Mouse (Mus musculus): Measurements from ENCODE around the gene Ubxn2a. TPM values are rescaled to one million over a fixed set of nuclear protein-coding genes. Genes with fewer than 3 reads are reported as not detected.

Ubxn2a gene
- polyA plus RNA-seq, 1 experiment from 2014 or later = 27.0 TPM

DNA sequence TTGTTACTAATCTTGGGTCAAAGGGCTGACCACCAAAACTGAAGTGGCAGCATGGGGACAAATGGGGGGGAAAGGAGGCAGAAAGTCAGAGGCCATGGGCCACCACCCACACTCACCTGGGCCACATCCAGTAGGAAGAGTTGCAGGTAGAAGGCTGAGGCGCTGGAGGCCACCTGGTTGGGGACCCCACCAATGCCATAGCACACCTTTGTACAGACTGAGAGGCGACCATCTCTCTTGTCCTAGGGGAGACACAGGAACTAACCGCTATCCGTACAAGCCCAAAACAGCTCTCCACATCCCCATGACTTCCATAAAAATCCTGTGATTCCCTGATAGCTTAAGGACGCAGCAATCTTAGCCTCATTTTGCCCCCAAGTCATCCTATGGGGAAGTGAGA, 36.2 kb downstream of the Ubxn2a start:
- DNase-seq (no peak), ATAC-seq (ENCODE audit: insufficient read depth) (no peak)
- TF ChIP-seq CTCF (IDR thresholded peaks at IDR 0.05; ENCODE audit: low read depth) = no peak
- peaks cover 5% of the 10 kb centered on the region for H3K4me1 ChIP-seq (ENCODE audit: insufficient read depth)
- H3K4me2 ChIP-seq = no peak overlapping the region
- H3K4me3 ChIP-seq (ENCODE audit: low read depth, low read length) = no peak overlapping the region
- H3K36me3 ChIP-seq (ENCODE audit: insufficient read depth) = no peaks in the 10 kb centered on the region
- WGBS = 87% methylated on average over 5 of the region's 5 CpGs
- no peaks in the 10 kb centered on the region for H3K9me3 ChIP-seq (ENCODE audit: low read depth, low read length)
- H3K27ac ChIP-seq (ENCODE audit: low read depth) = no peak overlapping the region
- no peak overlapping the region for H3K9ac ChIP-seq
- H3K27me3 ChIP-seq (ENCODE audit: insufficient read depth, low read length) = no peaks in the 10 kb centered on the region

DNA sequence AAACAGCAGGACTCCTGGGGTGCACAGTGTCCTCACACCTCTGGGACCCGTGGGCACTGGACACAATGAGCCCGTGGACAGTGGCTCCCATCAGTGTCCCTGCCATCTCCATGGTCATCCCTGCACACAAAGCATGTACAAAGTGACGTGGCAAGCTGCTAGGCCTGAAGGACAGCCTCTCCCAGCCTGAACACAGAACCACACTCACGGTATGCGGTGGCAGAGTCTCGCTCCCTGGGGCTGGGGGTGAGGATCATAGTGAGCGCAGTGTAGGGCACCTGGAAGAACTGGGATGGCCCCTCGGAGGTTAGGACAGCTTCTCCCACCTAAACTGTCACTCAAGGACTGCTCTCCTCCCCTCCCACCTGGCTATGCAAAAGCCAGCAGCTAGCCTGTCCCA, 38.6 kb downstream of the Ubxn2a start:
- Histone ChIP-seq H3K36me3 (ENCODE audit: insufficient read depth) (no peaks in the 10 kb centered on the region), H3K27ac (ENCODE audit: low read depth) (no peak overlapping the region), H3K4me1 (ENCODE audit: insufficient read depth) (peaks cover 7% of the 10 kb centered on the region), H3K4me3 (ENCODE audit: low read depth, low read length) (no peak overlapping the region), H3K4me2 (no peak overlapping the region), H3K27me3 (ENCODE audit: insufficient read depth, low read length) (no peaks in the 10 kb centered on the region), H3K9me3 (ENCODE audit: low read depth, low read length) (no peaks in the 10 kb centered on the region), H3K9ac (no peak overlapping the region)
- no peak for ATAC-seq (ENCODE audit: insufficient read depth)
- 73% methylated on average over 8 of the region's 8 CpGs for WGBS
- DNase-seq = no peak
- TF ChIP-seq CTCF (IDR thresholded peaks at IDR 0.05; ENCODE audit: low read depth) = no peak

DNA sequence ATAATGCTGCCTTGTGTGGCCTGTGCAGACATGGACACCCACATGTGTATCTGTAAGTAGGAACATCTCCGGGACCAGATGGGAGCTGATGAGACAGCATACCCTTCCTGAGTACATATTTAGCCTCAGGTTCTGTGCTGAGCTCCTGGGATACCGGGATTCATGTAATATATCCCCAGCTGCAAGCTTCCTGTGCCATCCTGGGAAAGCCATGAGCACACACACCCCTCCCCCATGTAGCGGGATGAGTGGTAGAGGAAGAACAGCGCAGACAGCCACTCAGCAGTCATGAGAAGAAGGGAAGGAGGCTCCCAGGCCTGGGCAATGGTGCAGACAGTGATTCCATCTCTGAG, 43.2 kb downstream of the Ubxn2a start:
- DNase-seq (peak; percentile 24), ATAC-seq (ENCODE audit: insufficient read depth) (no peak)
- TF ChIP-seq CTCF (IDR thresholded peaks at IDR 0.05; ENCODE audit: low read depth) = no peak
- H3K9me3 ChIP-seq (ENCODE audit: low read depth, low read length) = no peaks in the 10 kb centered on the region
- WGBS = 49% methylated on average over 4 of the region's 4 CpGs
- no peak overlapping the region for H3K9ac ChIP-seq
- no peak overlapping the region for H3K4me3 ChIP-seq (ENCODE audit: low read depth, low read length)
- H3K36me3 ChIP-seq (ENCODE audit: insufficient read depth) = 0 out of 2 replicates have a peak, but pooled peaks cover 4% of the 10 kb centered on the region
- H3K27me3 ChIP-seq (ENCODE audit: insufficient read depth, low read length) = no peaks in the 10 kb centered on the region
- peaks cover 7% of the 10 kb centered on the region; the same call in 1 of the 2 replicates for H3K4me1 ChIP-seq (ENCODE audit: insufficient read depth)
- H3K4me2 ChIP-seq = no peak overlapping the region
- peak overlapping the region; percentile 43; the same call in 1 of the 2 replicates for H3K27ac ChIP-seq (ENCODE audit: low read depth)

DNA sequence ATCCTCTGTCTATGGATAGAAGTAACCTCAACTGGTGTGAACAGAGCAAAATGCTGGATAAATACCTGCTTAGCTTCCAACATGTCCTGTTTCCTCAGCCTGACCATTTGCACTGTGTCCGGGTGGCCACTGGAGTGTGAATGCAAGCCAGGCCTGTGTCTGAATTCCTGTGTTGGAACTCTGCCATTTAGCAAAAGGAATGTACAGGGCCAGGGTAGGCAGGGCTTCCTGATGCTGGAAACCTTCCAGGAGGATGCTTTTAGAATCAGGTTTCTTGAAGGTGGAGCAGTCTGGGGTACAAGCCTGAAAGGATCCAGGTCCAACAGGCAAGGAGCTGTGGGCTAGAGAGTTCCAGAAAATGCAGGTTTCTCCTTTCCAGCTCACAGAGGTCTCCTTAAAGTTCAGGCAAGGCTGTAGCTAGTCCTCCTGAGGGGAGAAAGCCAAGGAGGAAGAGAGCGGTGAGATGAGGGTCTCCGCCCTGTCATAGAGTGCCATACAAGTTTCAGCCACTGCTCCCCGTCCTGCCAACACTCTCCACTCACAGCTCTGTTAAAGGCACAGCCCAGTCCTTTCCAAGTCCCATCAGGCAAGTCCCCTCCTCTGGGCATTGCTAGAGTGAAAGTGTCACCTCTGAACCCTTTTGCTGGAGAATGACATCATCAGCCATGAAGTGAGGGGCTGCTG, 43.7 kb downstream of the Ubxn2a start:
- no peak for TF ChIP-seq CTCF (IDR thresholded peaks at IDR 0.05; ENCODE audit: low read depth)

DNA sequence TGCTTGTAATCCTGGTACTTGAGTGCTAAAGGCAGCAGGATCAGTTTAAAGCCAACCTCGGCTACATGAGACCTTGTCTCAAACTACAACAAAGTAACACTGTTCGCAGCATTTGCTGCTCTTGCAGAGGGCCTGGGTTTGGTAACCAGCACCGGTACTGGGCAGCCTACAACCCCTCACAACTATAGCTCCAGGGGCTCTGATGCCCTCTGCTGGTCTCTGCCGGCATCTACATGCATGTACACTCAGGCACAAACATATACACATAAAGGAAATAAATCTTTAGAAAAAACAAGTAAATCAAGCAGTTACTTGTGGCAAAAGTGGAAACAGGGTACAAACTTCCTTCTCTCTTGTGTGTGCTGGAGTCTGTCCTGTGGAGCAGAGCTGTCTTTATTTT, 44.8 kb downstream of the Ubxn2a start:
- H3K4me1 ChIP-seq (ENCODE audit: insufficient read depth) = peaks cover 7% of the 10 kb centered on the region; the same call in 1 of the 2 replicates
- H3K27me3 ChIP-seq (ENCODE audit: insufficient read depth, low read length) = no peaks in the 10 kb centered on the region
- DNase-seq (no peak), ATAC-seq (ENCODE audit: insufficient read depth) (no peak)
- H3K36me3 ChIP-seq (ENCODE audit: insufficient read depth) = 0 out of 2 replicates have a peak, but pooled peaks cover 8% of the 10 kb centered on the region
- no peak overlapping the region for H3K4me3 ChIP-seq (ENCODE audit: low read depth, low read length)
- no peak overlapping the region for H3K27ac ChIP-seq (ENCODE audit: low read depth)
- no peak overlapping the region for H3K9ac ChIP-seq
- TF ChIP-seq CTCF (IDR thresholded peaks at IDR 0.05; ENCODE audit: low read depth) = peak; percentile 32
- H3K4me2 ChIP-seq = no peak overlapping the region
- WGBS = 90% methylated on average over 4 of the region's 4 CpGs
- H3K9me3 ChIP-seq (ENCODE audit: low read depth, low read length) = no peaks in the 10 kb centered on the region

More for the DNA sequence above, 43.7 kb downstream of the Ubxn2a start:
- H3K9ac ChIP-seq = no peak overlapping the region
- ATAC-seq (ENCODE audit: insufficient read depth) (peak; percentile 83), DNase-seq (peak; percentile 85)
- H3K9me3 ChIP-seq (ENCODE audit: low read depth, low read length) = no peaks in the 10 kb centered on the region
- H3K36me3 ChIP-seq (ENCODE audit: insufficient read depth) = 0 out of 2 replicates have a peak, but pooled peaks cover 4% of the 10 kb centered on the region
- 30% methylated on average over 4 of the region's 4 CpGs for whole genome bisulfite sequencing
- H3K4me2 ChIP-seq = no peak overlapping the region
- no peaks in the 10 kb centered on the region for H3K27me3 ChIP-seq (ENCODE audit: insufficient read depth, low read length)
- H3K4me1 ChIP-seq (ENCODE audit: insufficient read depth) = peaks cover 7% of the 10 kb centered on the region; the same call in 1 of the 2 replicates
- H3K27ac ChIP-seq (ENCODE audit: low read depth) = peak overlapping the region; percentile 43; the same call in 1 of the 2 replicates
- H3K4me3 ChIP-seq (ENCODE audit: low read depth, low read length) = no peak overlapping the region

DNA sequence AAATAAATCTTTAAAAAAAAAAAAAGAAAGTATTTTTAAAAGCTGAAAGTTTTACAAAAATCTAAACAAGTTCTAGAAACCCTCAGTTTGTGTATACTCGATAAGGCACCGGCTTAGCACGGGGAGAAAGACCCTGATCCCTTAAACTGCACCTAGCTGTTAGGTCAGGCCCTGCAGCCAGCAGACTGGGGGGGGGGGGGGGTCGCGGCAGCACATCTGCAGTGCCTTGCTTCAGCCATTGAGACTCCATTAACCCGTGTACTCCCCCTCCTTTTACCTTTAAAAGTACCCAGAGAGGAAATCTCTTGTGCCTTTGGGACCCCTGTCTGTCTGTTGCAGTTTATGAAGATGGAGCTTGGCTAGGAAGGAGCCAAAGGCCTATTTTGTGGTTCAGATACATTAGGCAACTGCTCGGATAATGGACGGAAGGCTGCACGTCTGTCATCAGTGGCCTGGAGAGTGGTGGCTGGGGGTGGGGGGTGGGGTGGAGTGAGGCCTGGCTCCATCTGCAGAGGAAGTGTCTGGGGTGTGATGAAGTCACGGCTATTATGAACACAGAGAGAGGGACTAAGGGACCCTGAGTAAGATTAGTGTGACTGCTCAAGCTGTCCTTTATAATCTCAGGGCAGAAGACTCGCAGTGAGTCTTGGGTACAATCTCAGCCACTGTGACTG, 48.1 kb downstream of the Ubxn2a start:
- no peak overlapping the region for H3K9ac ChIP-seq
- H3K9me3 ChIP-seq (ENCODE audit: low read depth, low read length) = no peaks in the 10 kb centered on the region
- H3K4me2 ChIP-seq = no peak overlapping the region
- TF ChIP-seq CTCF (IDR thresholded peaks at IDR 0.05; ENCODE audit: low read depth) = no peak
- DNase-seq (peak; percentile 21), ATAC-seq (ENCODE audit: insufficient read depth) (peak; percentile 42; the same call in 1 of the 2 replicates)
- WGBS = 36% methylated on average over 11 of the region's 11 CpGs
- no peaks in the 10 kb centered on the region for H3K27me3 ChIP-seq (ENCODE audit: insufficient read depth, low read length)
- no peak overlapping the region for H3K4me3 ChIP-seq (ENCODE audit: low read depth, low read length)
- peaks cover 7% of the 10 kb centered on the region; the same call in 1 of the 2 replicates for H3K4me1 ChIP-seq (ENCODE audit: insufficient read depth)
- H3K27ac ChIP-seq (ENCODE audit: low read depth) = no peak overlapping the region
- H3K36me3 ChIP-seq (ENCODE audit: insufficient read depth) = peaks cover 21% of the 10 kb centered on the region; the same call in 1 of the 2 replicates

DNA sequence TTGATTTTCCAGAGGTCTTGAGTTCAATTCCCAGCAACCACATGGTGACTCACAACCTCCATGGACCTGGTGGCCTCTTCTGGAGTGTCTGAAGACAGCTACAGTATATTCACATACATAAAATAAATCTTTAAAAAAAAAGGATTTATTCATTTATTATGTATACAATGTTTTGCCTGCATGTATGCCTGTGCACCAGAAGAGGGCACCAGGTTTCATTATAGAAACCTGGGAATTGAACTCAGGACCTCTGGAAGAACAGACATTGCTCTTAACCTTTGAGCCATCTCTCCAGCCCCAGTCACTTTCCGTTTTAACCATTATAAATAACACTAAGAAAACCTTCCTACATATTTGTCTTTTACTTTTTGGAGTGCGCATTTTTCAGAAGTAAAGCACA, 50.7 kb downstream of the Ubxn2a start:
- 92% methylated on average over 2 of the region's 2 CpGs for WGBS
- Histone ChIP-seq H3K9me3 (ENCODE audit: low read depth, low read length) (no peaks in the 10 kb centered on the region), H3K4me3 (ENCODE audit: low read depth, low read length) (no peak overlapping the region), H3K4me2 (no peak overlapping the region), H3K27me3 (ENCODE audit: insufficient read depth, low read length) (no peaks in the 10 kb centered on the region), H3K27ac (ENCODE audit: low read depth) (no peak overlapping the region), H3K9ac (no peak overlapping the region), H3K4me1 (ENCODE audit: insufficient read depth) (no peaks in the 10 kb centered on the region), H3K36me3 (ENCODE audit: insufficient read depth) (peaks cover 19% of the 10 kb centered on the region; the same call in 1 of the 2 replicates)
- ATAC-seq (ENCODE audit: insufficient read depth) (no peak), DNase-seq (peak; percentile 25)
- TF ChIP-seq CTCF (IDR thresholded peaks at IDR 0.05; ENCODE audit: low read depth) = 0 out of 2 replicates have a peak, but pooled peaks have one; percentile 7

Data from lung, embryonic 14.5 days (tissue).